Mouse (Mus musculus): ENCODE results near the gene Med4. TPM values are rescaled to one million over a fixed set of nuclear protein-coding genes. Genes with fewer than 3 reads are reported as not detected.

The Med4 gene
- polyA plus RNA-seq, 1 experiment from 2014 or later = 107 TPM

Other genes with a start within 250 kb of the Med4 start
- 18.8 and 22.2 TPM in 2 replicates for gene Rb1, start 184.2 kb upstream of the Med4 start, polyA plus RNA-seq (2016; fragmentation: Nextera tagmentation; extraction: Ambion mirVana)
- 460 and 473 TPM in 2 replicates for gene Itm2b, start 124.7 kb upstream of the Med4 start, polyA plus RNA-seq (2016; fragmentation: Nextera tagmentation; extraction: Ambion mirVana)
- 96.4 and 98.0 TPM in 2 replicates for gene Sucla2, start 15.3 kb downstream of the Med4 start, polyA plus RNA-seq (2016; fragmentation: Nextera tagmentation; extraction: Ambion mirVana)
- gene Nudt15, start 38.2 kb downstream of the Med4 start, polyA plus RNA-seq (2016; fragmentation: Nextera tagmentation; extraction: Ambion mirVana) = 6.4 and 6.8 TPM in 2 replicates
- gene Gm21750, start 151.2 kb downstream of the Med4 start, polyA plus RNA-seq (2016; fragmentation: Nextera tagmentation; extraction: Ambion mirVana) = not detected in 2 replicates